Mouse (Mus musculus) c-Kit-positive CD71-positive TER-119-positive erythroid progenitor cells, embryonic 14.5 days (primary cell): ENCODE measurements around the gene Pth2.
"Not testable (repeated sequence)": the region's sequence is repeated elsewhere in the genome, so short reads cannot be mapped to it uniquely, and the experiment has no call there.

ENCODE experiments used
- DNase-seq: peaks from one replicate; pipeline ENCODE4 v3.0.0-alpha.2; 2013; ENCODE audit warnings: low spot score

Pth2 gene

GRCm38 (mm10) chr7:45180896-45181477 lies at the start of gene Pth2:
Gene Pth2 (plus strand): TSS chr7:45180995.
- no peak for DNase-seq

DNA sequence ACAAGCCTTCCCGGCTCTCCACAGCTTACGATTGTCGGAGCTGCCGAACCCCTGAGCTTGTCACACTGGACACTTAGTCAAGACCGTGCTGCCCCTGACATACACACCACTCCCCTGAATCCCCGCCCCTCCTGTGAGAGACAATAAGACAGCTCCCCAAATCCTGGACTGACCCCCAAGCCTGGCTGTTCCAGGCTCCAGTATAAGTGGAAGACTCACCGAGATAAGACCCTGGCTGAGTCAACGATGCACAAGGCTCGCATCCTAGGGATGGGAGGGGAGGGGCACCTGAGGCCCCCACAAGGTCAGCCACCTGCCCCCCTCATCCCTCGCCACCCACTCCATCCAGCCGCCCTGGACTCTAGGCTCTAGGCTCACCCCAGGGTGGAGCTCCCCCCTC lies 48.9 kb upstream of the Pth2 start:
- no peak for DNase-seq

DNA sequence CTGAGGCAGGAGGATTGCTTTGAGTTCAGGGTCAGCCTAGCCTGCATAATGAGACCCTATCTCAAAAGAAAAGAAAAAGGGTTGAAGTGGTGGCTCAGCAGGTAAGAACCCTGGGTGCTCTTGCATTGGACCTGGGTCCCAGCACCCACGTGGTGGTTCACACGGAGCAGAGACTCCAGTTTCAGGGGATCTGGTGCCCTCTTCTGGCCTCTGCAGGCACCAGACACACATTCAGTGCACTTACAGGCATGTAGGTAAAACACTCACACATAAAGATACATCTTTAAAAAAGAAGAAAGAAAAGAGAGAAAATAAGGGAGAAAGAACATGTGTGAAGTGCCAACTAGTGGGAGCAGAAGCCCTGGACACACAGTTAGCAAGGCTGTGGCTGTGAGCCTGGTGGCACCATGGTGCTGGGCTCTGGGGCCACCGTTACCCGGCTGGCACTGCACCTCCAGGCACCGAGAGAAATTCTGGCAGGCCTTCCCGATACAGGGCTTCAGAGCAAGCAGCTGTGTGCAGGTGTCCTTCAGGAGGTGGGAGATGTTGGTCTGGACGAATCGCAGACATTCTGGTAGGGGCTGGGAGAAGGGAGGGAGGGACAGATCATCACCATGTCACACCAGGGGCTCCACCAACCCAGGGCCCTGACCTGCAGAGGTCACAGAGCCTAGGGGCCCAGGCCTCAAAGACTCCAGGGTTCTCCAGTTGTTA lies 47.2 kb upstream of the Pth2 start:
- no peak for DNase-seq

- DNase-seq = peak; percentile 83
Measured at GRCm38 (mm10) chr7:45134544-45135026, 46.2 kb upstream of the Pth2 start.

GRCm38 (mm10) chr7:45135370-45135769 lies 45.4 kb upstream of the Pth2 start:
- DNase-seq = peak; percentile 56

DNA sequence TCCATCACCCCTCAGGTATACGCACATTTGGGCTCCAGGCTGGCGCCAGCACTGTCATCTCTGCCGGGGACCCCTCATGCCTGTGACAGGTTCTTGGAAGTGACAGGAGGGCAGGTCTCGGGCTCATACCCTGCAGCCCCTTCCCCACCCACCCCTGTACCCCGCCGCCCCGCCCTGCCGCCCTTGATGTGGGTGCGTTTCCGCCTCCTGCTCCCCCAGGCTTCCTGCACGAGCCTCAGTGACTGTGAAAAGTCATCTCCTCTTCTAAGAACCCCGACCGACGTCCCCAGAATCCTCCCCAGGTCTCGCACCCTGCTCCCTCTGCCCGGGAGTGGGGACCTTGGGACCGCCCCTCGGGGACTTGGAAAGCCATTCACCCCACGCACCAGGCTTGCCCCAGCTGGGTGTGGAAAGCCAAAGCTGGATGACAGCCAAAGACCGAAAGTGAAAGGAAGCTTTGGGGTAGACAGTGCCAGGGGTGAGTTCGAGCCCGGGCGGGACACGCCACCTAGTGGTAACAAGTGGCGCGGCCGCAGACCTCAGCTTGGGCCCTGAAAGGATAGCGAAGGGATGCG lies 44.7 kb upstream of the Pth2 start, which contains the start of the genes Gm45713 and Flt3l:
Gene Gm45713, minus strand, starts transcription at position 239 of the 575 bp plus-strand sequence.
Gene Flt3l, minus strand, starts transcription at position 440 of the 575 bp plus-strand sequence.
- peak; percentile 92 for DNase-seq

DNA sequence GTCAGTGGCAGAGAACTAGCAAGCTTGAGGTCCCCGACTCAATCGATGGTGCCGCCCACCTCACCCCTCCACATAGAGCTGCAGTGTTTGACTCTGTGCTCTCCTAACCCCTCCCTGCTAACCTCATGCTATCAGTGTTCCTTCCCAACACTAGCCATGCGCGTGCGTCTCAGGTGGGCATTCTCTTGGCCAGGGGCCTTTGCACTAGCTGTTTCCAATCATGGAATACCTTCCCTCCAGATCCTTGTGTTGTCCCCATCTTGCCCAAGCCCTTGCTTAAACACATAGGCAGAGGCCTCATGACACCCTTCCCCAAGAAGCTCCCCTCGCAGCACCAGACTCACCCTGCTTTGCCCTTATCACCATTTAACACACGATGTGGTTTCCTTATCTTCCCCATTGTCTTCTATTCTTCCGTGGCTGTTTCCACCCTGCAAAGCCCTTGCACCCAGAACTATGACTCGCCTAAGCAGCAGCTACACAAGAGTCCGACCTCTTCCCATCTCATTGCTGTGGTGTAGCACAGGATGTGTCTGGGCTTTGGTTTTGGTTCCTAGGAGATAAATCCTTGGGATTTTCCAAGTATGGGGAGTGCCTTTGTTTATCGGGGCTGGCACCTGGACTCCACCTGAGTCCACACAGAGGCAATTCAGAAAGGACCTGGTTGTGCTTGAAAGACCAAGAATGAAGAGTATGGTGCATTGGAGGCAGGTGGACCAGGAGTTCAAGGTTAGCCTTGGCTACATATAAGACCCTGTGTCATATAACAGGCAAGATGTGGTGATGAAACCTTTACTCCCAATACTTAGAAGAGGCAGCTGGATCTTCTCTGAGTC lies 43.4 kb upstream of the Pth2 start:
- DNase-seq = peak; percentile 72

DNA sequence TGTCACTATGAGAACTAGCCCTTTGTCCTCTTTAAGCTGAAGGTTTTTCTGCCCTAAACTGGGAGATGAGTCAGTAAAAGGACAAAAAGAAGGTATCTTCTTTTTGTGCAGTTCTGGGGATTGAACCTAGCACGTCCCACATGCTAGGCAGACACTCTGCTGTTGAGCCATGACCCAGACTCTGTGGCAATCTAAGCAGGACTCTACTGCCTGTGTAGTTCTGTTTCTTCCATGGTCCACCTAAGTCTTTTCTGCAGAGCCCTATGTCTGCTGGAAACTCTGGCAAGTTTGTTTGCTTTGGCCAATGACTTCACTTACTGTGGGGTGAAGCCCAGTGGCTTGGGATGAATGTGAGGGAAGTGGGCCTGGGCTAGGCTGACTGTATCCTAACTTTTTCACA lies 42.4 kb upstream of the Pth2 start:
- no peak for DNase-seq

DNA sequence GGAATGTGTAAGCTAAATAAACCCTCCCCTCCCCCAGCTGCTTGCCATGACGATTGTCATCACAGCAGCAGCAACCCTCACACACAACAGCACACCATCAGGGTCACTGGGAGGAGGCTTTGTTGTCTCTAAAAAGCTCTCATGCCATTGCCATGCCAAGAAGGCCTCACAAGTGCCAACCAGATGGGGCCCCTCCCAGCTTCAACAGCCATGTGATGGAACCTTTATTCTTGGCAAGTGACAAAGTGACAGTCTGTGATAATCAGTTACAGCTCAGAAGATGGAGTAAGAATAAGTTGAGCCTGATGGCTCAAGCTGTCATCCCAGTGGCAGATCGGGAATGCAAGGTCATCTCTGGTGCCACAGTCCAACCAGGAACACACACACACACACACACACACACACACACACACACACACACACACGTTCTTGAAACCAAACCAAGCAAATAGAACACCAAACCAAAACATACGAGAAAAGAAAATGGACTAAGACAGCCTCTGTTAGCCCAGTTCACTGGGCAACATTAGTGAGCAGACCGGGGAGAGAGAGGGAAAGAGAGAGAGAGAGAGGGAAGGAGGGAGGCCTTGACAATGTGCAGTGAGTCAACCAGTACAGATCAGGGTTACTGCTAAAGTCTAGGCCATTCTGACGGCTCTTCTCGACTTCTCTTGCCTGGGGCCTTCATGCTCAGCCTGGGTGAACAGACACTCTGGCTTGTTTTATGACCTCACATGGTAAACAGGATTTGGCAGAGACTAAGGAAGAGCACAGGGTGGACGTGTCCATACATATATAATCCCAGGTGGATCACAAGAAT lies 40.7 kb upstream of the Pth2 start:
- DNase-seq = no peak

- no peak for DNase-seq
Measured at GRCm38 (mm10) chr7:45141319-45141718, 39.5 kb upstream of the Pth2 start.

GRCm38 (mm10) chr7:45141914-45142313 lies 38.9 kb upstream of the Pth2 start:
- no peak for DNase-seq

DNA sequence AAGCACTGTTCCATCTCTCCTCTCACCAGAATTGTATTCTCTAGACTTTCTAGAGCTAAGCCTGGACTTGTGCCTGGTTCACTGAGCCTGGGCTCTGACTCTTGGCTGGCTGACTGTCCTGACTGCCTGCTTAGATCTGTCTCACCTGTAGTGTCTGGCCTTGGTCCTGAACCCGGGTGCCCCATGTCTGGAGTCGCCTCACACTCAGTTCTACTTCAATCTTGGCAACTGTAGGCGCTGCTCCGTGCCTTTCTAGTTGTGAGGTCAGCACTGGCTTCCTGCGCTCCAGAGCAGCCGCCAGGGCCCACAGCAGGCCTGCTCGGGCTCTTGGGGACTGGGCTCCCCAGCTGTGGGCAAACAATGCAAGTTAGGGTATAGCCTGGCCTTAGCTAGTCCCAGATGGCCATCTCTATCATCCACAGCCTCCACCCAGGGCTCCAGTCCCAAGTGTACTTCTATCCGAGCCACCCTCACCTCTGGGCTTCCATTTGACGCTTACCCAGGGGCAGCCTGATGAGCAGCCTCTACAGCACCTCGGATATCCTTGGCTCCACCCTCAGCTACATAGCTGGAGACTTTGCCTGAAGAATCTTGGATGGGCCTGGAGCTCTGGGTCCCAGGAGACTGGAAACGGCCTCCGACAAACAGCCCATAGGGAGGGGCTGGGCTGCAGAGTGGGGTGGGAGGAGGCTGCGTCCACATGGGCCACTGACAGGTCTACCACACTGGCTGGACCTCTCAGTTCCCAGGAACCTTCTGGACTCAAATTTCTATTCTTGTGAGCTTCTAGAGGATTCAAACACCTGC lies 36.2 kb upstream of the Pth2 start:
- no peak for DNase-seq

DNA sequence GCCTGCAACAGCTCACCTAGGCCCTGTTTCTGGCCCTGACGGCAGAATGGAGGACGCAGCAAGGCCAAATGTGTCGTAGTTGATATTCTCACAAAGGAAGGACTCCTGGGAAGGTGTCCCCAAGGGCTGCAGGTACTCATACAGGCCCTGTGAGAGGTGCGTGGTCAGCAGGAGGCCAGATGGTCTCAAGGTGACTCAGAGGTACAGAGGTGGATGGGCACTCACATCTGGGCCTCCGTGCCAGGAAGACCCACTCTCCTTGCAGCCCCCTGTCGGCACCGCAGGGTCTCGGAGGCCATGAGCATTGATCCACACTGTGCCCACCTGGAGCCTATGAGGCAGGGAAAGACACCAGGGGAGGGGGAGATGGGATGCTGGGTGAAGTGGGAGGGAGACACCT lies 35.3 kb upstream of the Pth2 start:
- DNase-seq = no peak

DNA sequence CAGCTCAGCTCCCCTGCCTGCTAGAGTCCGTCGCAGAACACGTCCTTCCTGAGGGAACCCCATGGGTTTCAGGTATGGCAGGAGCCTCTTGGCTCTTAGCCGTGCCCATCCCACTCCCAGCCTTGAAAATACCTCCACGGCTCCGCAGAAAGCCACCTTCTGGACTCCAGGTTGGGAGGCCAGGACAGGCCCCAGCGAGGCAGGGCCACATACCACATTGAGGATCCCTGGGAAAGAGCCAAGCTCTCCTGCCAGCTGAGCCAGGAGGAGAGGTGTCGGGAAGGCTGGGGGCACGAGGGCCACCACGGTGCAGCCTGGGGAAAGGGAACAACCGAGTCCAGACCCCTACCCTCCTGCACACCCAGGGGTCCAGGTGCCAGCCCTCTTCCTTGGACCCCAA lies 33.5 kb upstream of the Pth2 start:
- no peak for DNase-seq

- no peak for DNase-seq
Measured at GRCm38 (mm10) chr7:45147899-45148298, 32.9 kb upstream of the Pth2 start.

GRCm38 (mm10) chr7:45148534-45149098 lies 32.2 kb upstream of the Pth2 start:
- DNase-seq = no peak

DNA sequence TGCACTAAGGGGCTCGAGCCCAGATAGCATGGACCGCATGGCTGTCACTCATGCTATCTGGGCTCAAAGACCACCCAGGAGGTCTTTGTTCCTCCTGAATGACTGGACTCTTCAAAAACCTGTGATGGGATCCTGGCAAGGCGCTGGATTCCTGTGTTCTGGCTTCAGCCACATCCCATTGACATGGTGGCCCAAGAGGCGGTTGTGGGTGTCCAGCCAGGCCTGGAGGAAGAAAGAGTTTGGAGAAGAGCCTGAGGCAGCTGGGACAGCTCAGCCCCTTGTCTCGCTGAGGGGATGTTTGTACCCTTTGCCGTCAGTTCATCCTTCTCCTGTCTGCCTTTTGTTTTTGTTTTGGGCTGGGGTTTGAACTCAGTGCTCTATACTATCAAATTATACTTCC lies 31.2 kb upstream of the Pth2 start:
- DNase-seq = no peak

- no peak for DNase-seq
Measured at GRCm38 (mm10) chr7:45150321-45150720, 30.5 kb upstream of the Pth2 start.

DNA sequence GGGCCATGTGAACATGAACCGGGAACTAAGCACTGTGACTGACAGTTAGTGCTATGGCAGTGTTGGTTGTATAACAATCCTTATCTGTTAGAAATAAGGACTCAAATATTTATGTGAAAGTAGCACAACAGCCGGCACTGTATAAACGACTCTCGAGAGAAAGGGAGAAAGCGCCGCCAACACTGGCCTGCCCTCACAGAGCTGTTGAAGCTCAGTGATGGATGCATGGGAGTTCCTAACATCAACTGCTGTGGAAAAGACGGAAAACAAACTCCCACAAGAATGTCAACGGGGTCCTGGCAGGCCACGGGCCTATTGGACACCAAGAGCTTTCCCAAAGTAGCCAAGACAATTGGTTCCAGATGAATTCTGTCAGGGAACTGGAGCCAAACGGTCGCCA lies 29.5 kb upstream of the Pth2 start:
- DNase-seq = no peak

DNA sequence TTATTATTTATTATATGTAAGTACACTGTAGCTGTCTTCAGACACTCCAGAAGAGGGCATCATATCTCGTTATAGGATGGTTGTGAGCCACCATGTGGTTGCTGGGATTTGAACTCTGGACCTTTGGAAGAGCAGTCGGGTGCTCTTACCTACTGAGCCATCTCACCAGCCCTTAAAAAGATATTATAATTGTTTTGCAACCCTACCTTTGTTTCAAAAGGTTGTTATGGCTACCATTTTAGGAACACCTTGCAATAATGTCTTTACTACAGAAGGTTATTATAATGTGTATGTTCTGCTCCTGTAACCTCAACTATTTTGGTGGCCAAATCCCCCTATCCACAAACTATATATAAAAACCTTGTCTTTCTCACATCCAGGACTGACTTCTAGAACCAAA lies 27.7 kb upstream of the Pth2 start:
- DNase-seq = not testable (repeated sequence)
